Mouse (Mus musculus) WW6 (cell line): ENCODE measurements around the gene Ankrd39.

ENCODE experiments used
- DNase-seq: peaks from one replicate; pipeline ENCODE4 v3.0.0-alpha.2; 2013; ENCODE audit warnings: low read depth, low spot score

The Ankrd39 gene

GRCm38 (mm10) chr1:36531461-36531860, 15.8 kb downstream of the Ankrd39 start:
- DNase-seq, result no peak

- DNase-seq, result no peak
These were observed 16.3 kb downstream of the Ankrd39 start for GRCm38 (mm10) chr1:36530962-36531361.

GRCm38 (mm10) chr1:36530485-36530884, 16.8 kb downstream of the Ankrd39 start:
- no peak for DNase-seq

- no peak for DNase-seq
These were observed 17.4 kb downstream of the Ankrd39 start for GRCm38 (mm10) chr1:36529875-36530274.

DNA sequence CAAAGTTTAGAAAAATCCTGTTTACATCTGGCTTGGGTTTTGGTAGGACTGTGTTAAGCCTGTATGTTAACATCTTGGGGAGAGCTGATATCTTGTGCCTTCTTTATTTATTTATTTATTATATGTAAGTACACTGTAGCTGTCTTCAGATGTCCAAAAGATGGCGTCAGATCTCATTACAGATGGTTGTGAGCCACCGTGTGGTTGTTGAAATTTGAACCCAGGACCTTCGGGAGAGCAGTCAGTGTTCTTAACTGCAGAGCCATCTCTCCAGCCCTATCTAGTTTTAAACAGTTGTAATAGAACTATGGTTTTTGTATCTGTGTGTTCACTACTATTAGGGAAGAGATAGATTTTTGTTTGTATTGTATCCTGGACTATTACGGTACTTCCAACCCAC, 18.0 kb downstream of the Ankrd39 start:
- no peak for DNase-seq

DNA sequence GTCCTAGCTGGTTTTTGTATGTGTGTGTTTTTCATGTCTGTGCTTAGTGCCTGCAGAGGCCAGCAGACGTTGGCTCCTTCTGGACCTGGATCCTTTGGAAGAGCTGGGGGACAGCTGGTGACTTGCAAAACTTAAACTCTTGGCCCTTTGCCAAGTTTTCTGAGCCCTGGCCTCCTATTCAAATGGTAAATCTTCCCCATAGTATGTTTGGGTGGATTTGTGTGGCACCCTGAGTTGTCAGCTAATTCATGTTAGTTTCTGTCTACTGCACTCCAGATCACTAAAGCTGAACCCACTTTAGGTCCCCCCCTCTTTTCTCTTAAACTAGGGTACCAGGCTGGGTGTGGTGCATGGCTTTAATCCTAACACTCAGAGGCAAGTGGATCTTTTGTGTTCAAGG, 18.9 kb downstream of the Ankrd39 start:
- no peak for DNase-seq

GRCm38 (mm10) chr1:36526903-36527302, 20.3 kb downstream of the Ankrd39 start:
- no peak for DNase-seq

- DNase-seq, result no peak
These were observed 21.5 kb downstream of the Ankrd39 start for GRCm38 (mm10) chr1:36525774-36526173.

- DNase-seq, result no peak
These were observed 23.2 kb downstream of the Ankrd39 start for GRCm38 (mm10) chr1:36524058-36524457.

DNA sequence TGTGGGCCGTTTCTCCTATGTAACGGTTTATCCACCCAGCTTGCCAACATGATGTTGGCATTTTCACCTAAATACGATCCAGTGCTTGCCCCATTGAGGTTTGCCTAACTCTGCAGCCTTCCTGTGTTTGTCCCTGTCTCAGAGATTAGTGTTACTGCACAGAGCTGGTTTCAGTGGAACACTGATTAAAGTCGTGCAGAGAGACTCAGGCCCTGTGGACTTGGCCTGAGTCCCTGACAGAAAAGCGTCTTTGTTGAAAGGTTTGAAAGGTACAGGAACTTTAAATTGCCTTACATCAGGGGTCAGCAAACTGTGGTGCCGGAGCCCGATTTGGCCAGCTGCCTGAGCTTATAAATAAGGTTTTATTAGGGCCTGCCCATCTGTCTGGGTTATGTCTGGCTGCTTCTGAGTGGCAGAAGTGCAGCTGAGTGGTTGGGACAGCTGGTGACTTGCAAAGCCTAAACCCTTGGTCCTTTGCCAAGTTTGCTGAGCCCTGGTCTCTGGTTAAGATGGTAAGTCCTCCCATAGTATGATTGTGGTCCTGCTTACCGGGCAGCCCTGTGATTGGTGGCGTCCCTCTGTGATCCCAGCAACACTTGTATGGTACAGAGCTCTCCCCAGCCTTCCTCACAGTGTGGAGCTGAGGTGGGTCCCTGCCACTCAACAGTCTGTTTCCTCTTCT, 23.8 kb downstream of the Ankrd39 start:
- DNase-seq, result no peak

GRCm38 (mm10) chr1:36522210-36522609, 25.0 kb downstream of the Ankrd39 start:
- no peak for DNase-seq

DNA sequence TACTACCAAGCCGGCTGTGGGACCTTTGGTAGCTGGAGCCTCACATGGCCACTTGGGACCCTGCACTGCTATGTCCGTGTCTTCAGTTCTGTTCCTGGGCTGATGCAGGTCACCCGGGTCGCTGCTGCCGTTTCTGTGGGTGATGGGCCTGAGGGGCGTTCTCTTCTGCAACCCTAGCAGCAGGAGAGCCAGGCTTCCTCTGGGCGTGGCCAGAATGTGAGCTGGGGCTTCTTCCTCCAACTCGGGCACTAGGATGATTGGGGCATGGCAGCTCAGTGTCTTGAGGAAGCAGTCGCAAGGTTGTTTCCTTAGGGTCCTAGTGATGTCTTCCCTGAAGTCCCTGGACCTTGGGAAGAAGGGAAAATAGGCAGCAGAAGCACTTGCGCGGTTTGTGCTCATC, 27.6 kb downstream of the Ankrd39 start:
- no peak for DNase-seq

DNA sequence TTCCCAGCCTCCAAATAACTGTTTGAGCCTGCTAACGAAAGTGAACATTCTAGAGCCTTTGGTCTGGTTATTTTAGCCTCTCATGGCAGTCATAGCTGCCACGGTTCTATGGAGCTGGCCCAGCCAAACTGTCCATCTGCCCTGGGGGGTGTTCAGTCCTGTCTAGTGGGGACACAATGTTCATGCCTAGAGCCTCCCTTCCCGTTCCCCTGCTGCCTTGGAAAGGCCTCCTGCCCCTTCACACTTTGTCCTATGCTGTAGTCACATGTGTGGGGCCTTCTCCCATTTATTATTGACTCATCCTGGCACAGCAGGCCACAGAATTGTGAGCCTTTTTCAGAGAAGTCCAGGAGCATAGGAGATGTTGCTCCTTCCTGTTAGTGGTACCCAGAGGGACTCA, 29.0 kb downstream of the Ankrd39 start:
- no peak for DNase-seq

DNA sequence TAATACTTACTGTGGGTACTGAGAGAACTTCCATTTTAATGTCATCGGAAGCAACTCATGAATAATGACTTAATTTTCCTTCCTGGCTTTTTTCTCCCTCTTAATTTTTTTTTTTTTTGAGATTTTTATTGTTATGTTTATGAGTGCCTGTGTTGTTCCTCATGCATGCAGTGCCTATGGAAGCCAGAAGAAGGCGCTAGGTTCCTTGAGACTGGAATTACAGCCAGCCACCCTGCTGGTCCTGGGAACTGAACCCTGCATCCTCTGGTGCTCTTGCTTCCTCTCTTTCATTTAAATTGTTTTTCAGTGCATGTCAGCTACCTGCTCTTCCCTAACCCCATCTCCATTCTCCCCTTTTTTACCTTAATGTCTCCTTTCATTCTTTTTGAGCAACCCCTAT, 33.5 kb downstream of the Ankrd39 start:
- DNase-seq, result no peak

DNA sequence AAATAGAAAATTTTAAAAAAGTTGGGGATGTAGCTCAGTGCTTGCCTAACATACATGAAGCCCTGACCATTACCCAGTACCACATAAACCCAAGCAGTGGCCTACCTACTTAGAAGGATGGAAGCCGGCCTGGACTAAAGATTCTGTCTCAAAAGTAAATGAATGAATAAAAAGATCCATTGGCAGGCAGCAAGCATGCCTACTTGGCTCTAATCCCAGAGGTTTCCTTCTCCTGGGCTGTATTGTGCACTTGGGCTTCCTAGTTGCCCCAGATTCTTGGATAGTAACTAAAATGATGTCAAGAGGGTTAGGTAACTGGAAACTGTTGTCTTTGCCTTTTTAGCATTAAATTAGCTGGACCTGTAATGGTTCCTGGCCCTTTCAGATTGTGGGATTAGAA, 33.9 kb downstream of the Ankrd39 start:
- DNase-seq, result no peak

DNA sequence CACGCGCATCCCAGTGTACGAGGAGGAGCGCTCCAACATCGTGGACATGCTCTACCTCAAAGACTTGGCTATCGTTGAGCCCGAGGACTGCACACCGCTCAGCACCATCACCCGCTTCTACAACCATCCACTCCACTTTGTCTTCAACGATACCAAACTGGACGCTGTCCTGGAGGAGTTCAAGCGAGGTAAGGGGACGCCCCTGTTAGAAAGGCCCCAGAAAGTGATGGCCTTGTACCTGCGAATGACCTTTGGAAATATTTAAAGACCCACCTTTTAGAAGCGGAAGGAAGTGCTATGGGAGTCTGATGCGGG, 34.3 kb downstream of the Ankrd39 start:
- DNase-seq, result no peak

- no peak for DNase-seq
These were observed 34.9 kb downstream of the Ankrd39 start for GRCm38 (mm10) chr1:36512089-36512965.

GRCm38 (mm10) chr1:36511289-36512021, 35.8 kb downstream of the Ankrd39 start, which contains the start of gene Cnnm3:
Gene Cnnm3, plus strand, starts transcription at chr1:36511867.
- peak; percentile 94 for DNase-seq

- DNase-seq, result no peak
These were observed 39.0 kb downstream of the Ankrd39 start for GRCm38 (mm10) chr1:36508238-36508637.

DNA sequence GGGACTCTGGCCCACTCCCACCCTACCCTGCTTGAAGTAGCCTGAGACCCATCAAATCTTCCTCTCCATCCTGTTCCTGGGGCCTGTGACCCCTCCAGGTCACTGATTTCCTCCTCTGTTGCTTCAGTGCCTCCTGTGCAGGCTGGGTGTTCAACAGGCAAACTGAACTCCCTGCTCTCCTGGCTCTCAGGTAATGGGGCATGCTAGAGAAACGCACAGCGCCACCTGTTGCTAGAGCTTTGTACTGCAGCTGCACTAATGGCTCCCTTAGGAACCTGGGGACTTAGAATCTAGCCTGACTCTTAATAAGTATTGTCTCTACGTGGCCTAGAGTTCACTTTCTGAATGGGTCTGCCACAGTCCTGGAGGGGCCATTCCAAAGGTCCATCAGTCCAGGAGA, 46.0 kb downstream of the Ankrd39 start:
- peak; percentile 45 for DNase-seq

- DNase-seq, result no peak
These were observed 49.9 kb downstream of the Ankrd39 start for GRCm38 (mm10) chr1:36497312-36497711.

- DNase-seq, result no peak
These were observed 50.5 kb downstream of the Ankrd39 start for GRCm38 (mm10) chr1:36496719-36497118.
